Mouse (Mus musculus) bone marrow, adult 2 months (tissue): ENCODE results near the gene Tedc2.

Experiments used
- CTCF ChIP-seq: fragments of 200-500 bp; IDR thresholded peaks from 2 replicates; pipeline ENCODE4 v1.5.1; 2011; ENCODE audit warnings: low read length, control low read depth; ENCODE audit not compliant: control insufficient read depth, insufficient read depth
- POLR2A ChIP-seq: fragments of 200-500 bp; IDR thresholded peaks from 2 replicates; pipeline ENCODE4 v1.6.1; 2011; ENCODE audit warnings: low read depth, mild to moderate bottlenecking, control low read depth, low read length, borderline replicate concordance; ENCODE audit not compliant: control insufficient read depth

DNA sequence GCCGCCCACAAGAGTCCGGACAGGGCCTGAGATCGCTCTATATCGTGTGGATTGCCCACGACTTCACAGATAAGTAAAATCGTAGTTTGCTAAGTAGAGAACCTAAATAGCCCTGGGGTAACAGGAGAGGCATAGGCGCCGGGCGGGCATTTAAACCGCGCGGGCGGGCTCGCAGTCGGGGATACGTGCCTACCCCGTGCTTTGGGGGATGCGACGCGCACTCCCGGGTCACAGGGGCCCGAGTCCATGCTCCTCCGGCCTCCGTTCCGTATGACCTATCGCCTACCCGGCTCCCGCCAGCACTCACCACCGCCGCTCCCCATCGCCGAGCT lies 30.3 kb upstream of the Tedc2 start:
- TF ChIP-seq POLR2A, result no peak; the same call in 1 of the 2 replicates
- TF ChIP-seq CTCF, result no peak
